Mouse (Mus musculus): ENCODE measurements around the gene Chn2. TPM values are rescaled to one million over a fixed set of nuclear protein-coding genes. Genes with fewer than 3 reads are reported as not detected.
A peak's percentile ranks its signal among the peaks of the same experiment; 100 is the strongest.

The Chn2 gene
- polyA plus RNA-seq, 1 experiment from 2014 or later, result 7.6 TPM

DNA sequence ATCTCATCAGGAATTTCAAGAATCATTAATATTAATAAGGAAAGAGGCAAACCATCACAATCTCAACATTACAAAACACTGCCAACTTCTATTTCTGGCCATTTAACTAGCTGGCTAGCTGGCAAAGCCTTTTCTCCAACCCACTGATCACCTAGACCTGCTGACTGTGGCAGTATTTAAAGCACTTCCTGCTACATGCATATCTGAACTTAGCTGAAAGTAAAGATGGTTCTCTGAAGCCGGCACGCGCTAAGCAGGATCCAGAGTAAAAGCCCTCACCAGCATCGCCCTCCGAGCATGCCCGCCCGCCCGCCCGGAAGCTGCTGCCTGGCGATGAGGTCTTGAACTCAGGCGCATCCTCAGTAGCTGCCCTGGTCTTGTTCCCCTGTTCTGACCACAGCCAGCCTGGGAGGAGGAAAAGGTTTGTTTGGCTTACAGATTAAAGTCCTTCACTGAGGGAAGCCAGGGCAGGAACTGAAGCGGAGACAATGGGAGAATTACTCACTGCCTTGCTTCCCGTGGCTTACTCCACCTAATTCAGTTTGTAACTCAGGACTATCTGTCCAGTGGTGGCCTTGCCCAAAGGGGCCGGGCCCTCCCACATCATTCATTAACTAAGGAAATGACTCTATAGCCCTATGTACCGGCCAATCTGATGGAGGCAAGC, 18.1 kb upstream of the Chn2 start:
- H3K9me3 ChIP-seq (replicated peaks), result no peaks in the 10 kb centered on the region
- H3K4me2 ChIP-seq, result peak overlapping the region; percentile 35; the same call in 1 of the 2 replicates
- 44% methylated on average over 15 of the region's 15 CpGs for WGBS
- H3K27ac ChIP-seq (ENCODE audit: poor library complexity, severe bottlenecking), result peak overlapping the region; percentile 62; the same call in 1 of the 2 replicates
- H3K4me1 ChIP-seq (replicated peaks), result peaks cover 9% of the 10 kb centered on the region
- no peaks in the 10 kb centered on the region for H3K36me3 ChIP-seq
- peak; percentile 71 for ATAC-seq (ENCODE audit: insufficient number of reproducible peaks, low FRiP score)
- H3K9ac ChIP-seq, result no peak overlapping the region
- H3K4me3 ChIP-seq, result no peak overlapping the region
- H3K27me3 ChIP-seq (replicated peaks), result no peaks in the 10 kb centered on the region

DNA sequence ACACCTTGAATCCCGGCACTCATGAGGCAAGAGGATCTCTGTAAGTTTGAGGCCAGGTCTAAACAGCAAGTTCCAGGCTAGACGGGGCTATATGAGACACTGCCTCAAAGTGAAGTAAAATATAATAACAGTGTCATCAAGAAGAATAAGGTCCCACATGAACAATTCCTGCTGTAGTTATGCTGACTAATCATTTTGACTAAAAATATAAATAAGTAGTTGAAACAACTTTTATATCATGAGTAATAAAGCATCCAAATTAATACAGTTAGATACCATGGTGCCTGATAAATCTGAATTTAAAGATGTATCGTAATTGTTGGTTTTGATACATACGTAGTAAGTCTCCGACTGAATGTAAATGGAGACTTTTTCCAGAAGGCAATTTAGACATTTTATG, 15.5 kb upstream of the Chn2 start:
- no peak for ATAC-seq (ENCODE audit: insufficient number of reproducible peaks, low FRiP score)
- WGBS, result 90% methylated on average over 5 of the region's 5 CpGs

DNA sequence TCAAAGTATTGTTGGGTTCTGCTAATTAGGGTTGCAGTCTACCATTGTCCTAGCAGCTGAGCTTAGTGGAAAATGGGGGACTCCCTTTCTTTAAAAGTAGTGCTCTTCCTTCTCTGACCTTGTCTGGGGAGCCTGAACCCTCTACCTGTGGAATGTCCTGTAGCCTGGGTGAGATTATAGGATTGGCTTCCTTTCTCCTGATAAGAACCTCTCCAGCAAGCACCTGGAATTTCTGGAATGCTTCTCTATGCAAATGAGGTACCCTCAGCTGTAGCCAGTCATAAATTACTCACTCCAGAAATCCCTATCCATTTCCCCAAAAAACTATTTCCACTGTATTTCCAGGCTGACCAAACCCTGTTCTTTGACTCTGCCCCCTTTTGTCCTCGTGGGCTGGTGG, 10.6 kb upstream of the Chn2 start:
- H3K27ac ChIP-seq (ENCODE audit: poor library complexity, severe bottlenecking), result no peak overlapping the region
- no peak overlapping the region for H3K4me2 ChIP-seq
- H3K27me3 ChIP-seq (replicated peaks), result no peaks in the 10 kb centered on the region
- H3K36me3 ChIP-seq, result no peaks in the 10 kb centered on the region
- 49% methylated on average over 1 of the region's 1 CpGs for WGBS
- no peak overlapping the region for H3K4me3 ChIP-seq
- no peak for ATAC-seq (ENCODE audit: insufficient number of reproducible peaks, low FRiP score)
- H3K9ac ChIP-seq, result no peak overlapping the region
- no peaks in the 10 kb centered on the region for H3K9me3 ChIP-seq (replicated peaks)
- no peaks in the 10 kb centered on the region for H3K4me1 ChIP-seq (replicated peaks)

More for the DNA sequence above, 15.5 kb upstream of the Chn2 start:
- Histone ChIP-seq H3K27ac (ENCODE audit: poor library complexity, severe bottlenecking) (no peak overlapping the region), H3K4me1 (replicated peaks) (peaks cover 4% of the 10 kb centered on the region; the same call in 1 of the 2 replicates), H3K9ac (no peak overlapping the region), H3K9me3 (replicated peaks) (no peaks in the 10 kb centered on the region), H3K4me3 (no peak overlapping the region), H3K4me2 (no peak overlapping the region), H3K27me3 (replicated peaks) (no peaks in the 10 kb centered on the region), H3K36me3 (no peaks in the 10 kb centered on the region)

GRCm38 (mm10) chr6:54030351-54030750, 9.0 kb upstream of the Chn2 start:
- Histone ChIP-seq H3K36me3 (no peaks in the 10 kb centered on the region), H3K27ac (ENCODE audit: poor library complexity, severe bottlenecking) (no peak overlapping the region), H3K4me2 (no peak overlapping the region), H3K27me3 (replicated peaks) (no peaks in the 10 kb centered on the region), H3K4me3 (no peak overlapping the region), H3K4me1 (replicated peaks) (no peaks in the 10 kb centered on the region), H3K9ac (no peak overlapping the region), H3K9me3 (replicated peaks) (no peaks in the 10 kb centered on the region)
- ATAC-seq (ENCODE audit: insufficient number of reproducible peaks, low FRiP score), result no peak

GRCm38 (mm10) chr6:54030776-54031175, 8.6 kb upstream of the Chn2 start:
- no peak overlapping the region for H3K9ac ChIP-seq
- WGBS, result 73% methylated on average over 3 of the region's 3 CpGs
- no peak overlapping the region for H3K4me2 ChIP-seq
- no peaks in the 10 kb centered on the region for H3K4me1 ChIP-seq (replicated peaks)
- ATAC-seq (ENCODE audit: insufficient number of reproducible peaks, low FRiP score), result no peak
- H3K9me3 ChIP-seq (replicated peaks), result no peaks in the 10 kb centered on the region
- no peak overlapping the region for H3K27ac ChIP-seq (ENCODE audit: poor library complexity, severe bottlenecking)
- H3K27me3 ChIP-seq (replicated peaks), result no peaks in the 10 kb centered on the region
- H3K4me3 ChIP-seq, result no peak overlapping the region
- H3K36me3 ChIP-seq, result no peaks in the 10 kb centered on the region

DNA sequence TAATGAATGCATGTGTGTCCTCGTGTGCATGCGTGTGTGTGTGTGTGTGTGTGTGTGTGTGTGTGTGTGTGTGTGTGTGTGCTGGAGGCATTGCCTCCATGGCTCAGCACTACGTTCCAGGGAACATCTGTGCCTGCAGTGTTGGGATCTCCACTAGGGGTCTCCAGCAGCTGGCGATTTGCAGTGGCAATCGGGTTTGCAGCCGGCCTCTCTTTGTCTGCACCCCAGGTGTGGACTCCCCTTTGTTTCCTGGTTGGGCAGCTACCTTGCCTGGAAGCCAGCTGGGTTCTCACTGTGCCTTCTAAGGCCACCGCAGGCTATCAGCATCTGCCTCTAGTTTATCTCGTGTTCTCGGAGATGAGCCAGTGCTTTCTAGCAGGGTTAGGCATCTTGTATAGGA, 4.9 kb upstream of the Chn2 start:
- WGBS, result under 1% methylated on average over 9 of the region's 9 CpGs
- Histone ChIP-seq H3K27ac (ENCODE audit: poor library complexity, severe bottlenecking) (0 out of 2 replicates have a peak overlapping the region, but pooled peaks have one; percentile 19), H3K4me2 (peak overlapping the region; percentile 64), H3K9me3 (replicated peaks) (0 out of 2 replicates have a peak, but pooled peaks cover 3% of the 10 kb centered on the region), H3K27me3 (replicated peaks) (peaks cover 8% of the 10 kb centered on the region; the same call in 1 of the 2 replicates), H3K36me3 (no peaks in the 10 kb centered on the region), H3K4me3 (peak overlapping the region; percentile 19; the same call in 1 of the 2 replicates), H3K4me1 (replicated peaks) (peaks cover 4% of the 10 kb centered on the region; the same call in 1 of the 2 replicates), H3K9ac (no peak overlapping the region; the same call in 1 of the 2 replicates)
- peak; percentile 25; the same call in 1 of the 2 replicates for ATAC-seq (ENCODE audit: insufficient number of reproducible peaks, low FRiP score)

GRCm38 (mm10) chr6:54035548-54035947, 3.8 kb upstream of the Chn2 start:
- no peak for ATAC-seq (ENCODE audit: insufficient number of reproducible peaks, low FRiP score)
- Histone ChIP-seq H3K9me3 (replicated peaks) (0 out of 2 replicates have a peak, but pooled peaks cover 3% of the 10 kb centered on the region), H3K4me2 (no peak overlapping the region), H3K36me3 (no peaks in the 10 kb centered on the region), H3K4me1 (replicated peaks) (peaks cover 8% of the 10 kb centered on the region), H3K27me3 (replicated peaks) (peaks cover 8% of the 10 kb centered on the region; the same call in 1 of the 2 replicates), H3K9ac (no peak overlapping the region), H3K27ac (ENCODE audit: poor library complexity, severe bottlenecking) (no peak overlapping the region), H3K4me3 (no peak overlapping the region)
- 71% methylated on average over 3 of the region's 3 CpGs for WGBS

GRCm38 (mm10) chr6:54038866-54039265, 488 bp upstream of the Chn2 start:
- peak overlapping the region; percentile 86 for H3K4me2 ChIP-seq
- no peaks in the 10 kb centered on the region for H3K36me3 ChIP-seq
- H3K9me3 ChIP-seq (replicated peaks), result 0 out of 2 replicates have a peak, but pooled peaks cover 3% of the 10 kb centered on the region
- 0 out of 2 replicates have a peak overlapping the region, but pooled peaks have one; percentile 59 for H3K27ac ChIP-seq (ENCODE audit: poor library complexity, severe bottlenecking)
- peak overlapping the region; percentile 73 for H3K9ac ChIP-seq
- peaks cover 16% of the 10 kb centered on the region for H3K4me1 ChIP-seq (replicated peaks)
- H3K4me3 ChIP-seq, result peak overlapping the region; percentile 65
- no peak for ATAC-seq (ENCODE audit: insufficient number of reproducible peaks, low FRiP score)
- 14% methylated on average over 10 of the region's 10 CpGs for WGBS
- H3K27me3 ChIP-seq (replicated peaks), result peaks cover 32% of the 10 kb centered on the region

- Histone ChIP-seq H3K27ac (ENCODE audit: poor library complexity, severe bottlenecking) (peak overlapping the region; percentile 59), H3K4me1 (replicated peaks) (peaks cover 16% of the 10 kb centered on the region), H3K9ac (peak overlapping the region; percentile 73), H3K9me3 (replicated peaks) (0 out of 2 replicates have a peak, but pooled peaks cover 3% of the 10 kb centered on the region), H3K4me2 (peak overlapping the region; percentile 86), H3K27me3 (replicated peaks) (peaks cover 32% of the 10 kb centered on the region), H3K36me3 (no peaks in the 10 kb centered on the region), H3K4me3 (peak overlapping the region; percentile 65)
- ATAC-seq (ENCODE audit: insufficient number of reproducible peaks, low FRiP score), result peak; percentile 74
- under 1% methylated on average over 62 of the region's 62 CpGs for WGBS
These were observed 572 bp downstream of the Chn2 start for GRCm38 (mm10) chr6:54039805-54040447.

DNA sequence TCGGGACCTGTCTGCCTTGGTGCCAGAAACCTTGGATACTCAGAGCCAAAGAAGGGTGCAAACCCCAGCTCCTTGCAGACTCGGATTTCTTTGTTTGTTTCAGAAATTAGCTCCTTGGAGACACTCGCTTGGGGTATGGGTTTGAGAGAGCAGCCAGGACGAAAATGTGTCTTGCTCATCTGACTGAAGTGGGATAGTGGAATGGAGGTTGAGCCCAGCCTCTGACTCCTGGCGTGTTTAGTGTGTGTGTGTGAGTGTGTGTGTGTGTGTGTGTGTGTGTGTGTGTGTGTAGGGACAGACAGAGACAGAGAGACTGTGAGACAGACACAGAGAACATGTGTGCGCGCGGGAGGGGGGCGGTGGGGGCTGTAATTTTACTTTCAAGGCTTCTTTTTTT, 1.1 kb downstream of the Chn2 start:
- peaks cover 16% of the 10 kb centered on the region for H3K4me1 ChIP-seq (replicated peaks)
- H3K4me3 ChIP-seq, result peak overlapping the region; percentile 65
- H3K27me3 ChIP-seq (replicated peaks), result peaks cover 32% of the 10 kb centered on the region
- H3K27ac ChIP-seq (ENCODE audit: poor library complexity, severe bottlenecking), result no peak overlapping the region
- 0 out of 2 replicates have a peak, but pooled peaks cover 3% of the 10 kb centered on the region for H3K9me3 ChIP-seq (replicated peaks)
- H3K4me2 ChIP-seq, result peak overlapping the region; percentile 86
- H3K36me3 ChIP-seq, result no peaks in the 10 kb centered on the region
- no peak for ATAC-seq (ENCODE audit: insufficient number of reproducible peaks, low FRiP score)
- H3K9ac ChIP-seq, result peak overlapping the region; percentile 73
- WGBS, result 21% methylated on average over 9 of the region's 9 CpGs

- H3K36me3 ChIP-seq, result no peaks in the 10 kb centered on the region
- no peak overlapping the region for H3K4me3 ChIP-seq
- H3K4me2 ChIP-seq, result no peak overlapping the region
- H3K27me3 ChIP-seq (replicated peaks), result peaks cover 32% of the 10 kb centered on the region
- no peak for ATAC-seq (ENCODE audit: insufficient number of reproducible peaks, low FRiP score)
- peaks cover 16% of the 10 kb centered on the region for H3K4me1 ChIP-seq (replicated peaks)
- WGBS, result 29% methylated on average over 13 of the region's 13 CpGs
- H3K9ac ChIP-seq, result no peak overlapping the region
- 0 out of 2 replicates have a peak, but pooled peaks cover 3% of the 10 kb centered on the region for H3K9me3 ChIP-seq (replicated peaks)
- no peak overlapping the region for H3K27ac ChIP-seq (ENCODE audit: poor library complexity, severe bottlenecking)
These were observed 2.2 kb downstream of the Chn2 start for GRCm38 (mm10) chr6:54041386-54042043.
